Mouse (Mus musculus): Measurements from ENCODE around the gene Lcn2.

Lcn2 gene

GRCm38 (mm10) chr2:32418430-32419151, 30.5 kb upstream of the Lcn2 start:
- Histone ChIP-seq H3K9me3 (ENCODE audit: low read length) (no peaks in the 10 kb centered on the region), H3K36me3 (ENCODE audit: insufficient read depth, low read length) (peaks cover 81% of the 10 kb centered on the region), H3K4me1 (replicated peaks; ENCODE audit: low read depth, low read length) (peaks cover 8% of the 10 kb centered on the region), H3K27me3 (ENCODE audit: insufficient read depth, low read length) (no peaks in the 10 kb centered on the region), H3K4me3 (replicated peaks; ENCODE audit: low read length) (no peak overlapping the region)
- no peak for TF ChIP-seq POU5F1 (IDR thresholded peaks at IDR 0.05; ENCODE audit: borderline replicate concordance, low read length)
- no peak for TF ChIP-seq NANOG (IDR thresholded peaks at IDR 0.05; ENCODE audit: borderline replicate concordance, low read length)
- TF ChIP-seq CTCF (conservative IDR thresholded peaks at IDR 0.05; ENCODE audit: low read length), result no peak

DNA sequence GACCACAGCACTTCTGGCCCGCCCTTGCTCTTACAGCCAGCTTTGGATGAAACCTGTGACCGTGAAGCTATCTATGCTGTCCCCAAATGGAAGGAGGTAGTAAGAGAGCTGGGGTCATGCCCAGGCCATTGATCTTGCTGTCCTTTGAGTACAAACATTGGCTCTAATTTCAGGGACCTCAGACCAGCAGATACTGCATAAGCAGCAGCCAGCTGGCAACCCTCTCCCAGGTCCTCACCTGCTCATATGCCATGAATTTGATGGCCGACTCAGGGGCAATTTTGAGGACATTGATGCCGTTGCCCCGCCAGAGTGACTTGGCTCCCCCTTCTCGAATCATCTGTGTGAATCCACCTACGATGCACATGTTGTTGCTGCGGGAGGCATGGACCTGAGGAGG, 29.4 kb upstream of the Lcn2 start:
- Histone ChIP-seq H3K27me3 (ENCODE audit: insufficient read depth, low read length) (no peaks in the 10 kb centered on the region), H3K9me3 (ENCODE audit: low read length) (no peaks in the 10 kb centered on the region), H3K4me3 (replicated peaks; ENCODE audit: low read length) (no peak overlapping the region), H3K4me1 (replicated peaks; ENCODE audit: low read depth, low read length) (no peaks in the 10 kb centered on the region), H3K36me3 (ENCODE audit: insufficient read depth, low read length) (peaks cover 81% of the 10 kb centered on the region)
- TF ChIP-seq POU5F1 (IDR thresholded peaks at IDR 0.05; ENCODE audit: borderline replicate concordance, low read length), result no peak
- no peak for TF ChIP-seq CTCF (conservative IDR thresholded peaks at IDR 0.05; ENCODE audit: low read length)
- TF ChIP-seq NANOG (IDR thresholded peaks at IDR 0.05; ENCODE audit: borderline replicate concordance, low read length), result no peak

DNA sequence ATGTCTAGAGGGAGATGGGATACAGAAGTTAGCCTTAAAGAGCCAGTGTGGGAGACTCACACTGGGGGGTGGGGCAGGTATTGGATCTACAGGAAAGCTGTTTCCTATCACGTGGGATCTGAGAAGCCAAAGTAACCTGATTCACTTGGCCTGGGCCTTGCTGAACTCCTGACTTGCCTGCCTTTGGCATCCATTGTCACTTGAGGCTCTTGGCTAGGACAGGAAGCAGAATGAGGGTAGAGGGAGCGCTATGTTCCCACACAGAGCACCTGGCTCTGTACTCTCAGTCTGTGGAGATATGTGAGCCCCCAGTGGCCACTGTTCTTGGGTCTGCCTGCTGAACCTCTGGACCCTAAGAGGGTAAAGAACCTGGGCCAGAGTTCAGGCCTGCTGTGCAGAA, 28.5 kb upstream of the Lcn2 start:
- H3K27me3 ChIP-seq (ENCODE audit: insufficient read depth, low read length), result no peaks in the 10 kb centered on the region
- peaks cover 77% of the 10 kb centered on the region for H3K36me3 ChIP-seq (ENCODE audit: insufficient read depth, low read length)
- H3K4me3 ChIP-seq (replicated peaks; ENCODE audit: low read length), result no peak overlapping the region
- H3K9me3 ChIP-seq (ENCODE audit: low read length), result no peaks in the 10 kb centered on the region
- H3K4me1 ChIP-seq (replicated peaks; ENCODE audit: low read depth, low read length), result no peaks in the 10 kb centered on the region
- TF ChIP-seq POU5F1 (IDR thresholded peaks at IDR 0.05; ENCODE audit: borderline replicate concordance, low read length), result no peak
- no peak for TF ChIP-seq CTCF (conservative IDR thresholded peaks at IDR 0.05; ENCODE audit: low read length)
- no peak for TF ChIP-seq NANOG (IDR thresholded peaks at IDR 0.05; ENCODE audit: borderline replicate concordance, low read length)

DNA sequence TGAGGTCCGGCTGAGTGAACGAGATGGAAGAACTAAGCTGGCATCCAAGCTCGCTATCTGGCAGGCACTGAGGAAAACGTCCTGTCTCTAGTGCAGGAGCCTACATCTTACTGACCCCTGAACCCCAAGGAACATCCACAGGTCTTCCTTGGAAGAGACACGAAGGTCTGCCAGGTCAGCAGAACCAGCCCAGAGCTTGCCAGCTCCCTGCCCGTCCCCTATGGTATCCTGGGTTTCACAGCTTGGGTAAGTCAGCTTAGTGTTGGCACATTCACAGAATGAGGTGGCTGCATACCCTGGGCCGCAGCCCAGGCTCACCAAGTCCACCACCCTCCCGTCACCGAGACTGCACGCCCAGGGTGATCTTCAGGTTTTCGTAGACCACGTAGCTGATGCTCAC, 27.7 kb upstream of the Lcn2 start:
- Histone ChIP-seq H3K9me3 (ENCODE audit: low read length) (no peaks in the 10 kb centered on the region), H3K4me3 (replicated peaks; ENCODE audit: low read length) (no peak overlapping the region), H3K4me1 (replicated peaks; ENCODE audit: low read depth, low read length) (no peaks in the 10 kb centered on the region), H3K36me3 (ENCODE audit: insufficient read depth, low read length) (peaks cover 69% of the 10 kb centered on the region), H3K27me3 (ENCODE audit: insufficient read depth, low read length) (no peaks in the 10 kb centered on the region)
- TF ChIP-seq POU5F1 (IDR thresholded peaks at IDR 0.05; ENCODE audit: borderline replicate concordance, low read length), result no peak
- TF ChIP-seq CTCF (conservative IDR thresholded peaks at IDR 0.05; ENCODE audit: low read length), result no peak
- no peak for TF ChIP-seq NANOG (IDR thresholded peaks at IDR 0.05; ENCODE audit: borderline replicate concordance, low read length)

DNA sequence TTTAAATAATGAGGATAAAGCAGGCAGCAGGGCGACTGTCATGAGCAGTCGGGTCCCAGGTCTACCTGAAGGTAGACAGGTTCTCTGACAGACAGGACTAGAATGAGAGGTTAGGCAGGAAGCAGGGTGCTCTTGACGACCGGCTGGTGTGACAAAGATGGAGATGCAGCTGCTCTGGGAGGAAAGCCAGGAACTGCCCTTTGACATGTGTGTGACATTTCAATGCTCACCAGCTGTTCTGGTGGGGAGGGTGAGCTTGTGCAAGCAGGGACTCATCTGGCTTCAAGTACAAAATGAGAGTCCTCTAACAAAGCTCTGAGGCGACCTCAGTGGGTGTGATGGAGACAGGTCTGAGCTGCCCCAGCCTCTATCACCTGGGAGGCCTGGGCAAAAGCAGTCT, 25.9 kb upstream of the Lcn2 start:
- Histone ChIP-seq H3K4me3 (replicated peaks; ENCODE audit: low read length) (no peak overlapping the region), H3K4me1 (replicated peaks; ENCODE audit: low read depth, low read length) (no peaks in the 10 kb centered on the region), H3K9me3 (ENCODE audit: low read length) (no peaks in the 10 kb centered on the region), H3K27me3 (ENCODE audit: insufficient read depth, low read length) (no peaks in the 10 kb centered on the region), H3K36me3 (ENCODE audit: insufficient read depth, low read length) (peaks cover 51% of the 10 kb centered on the region)
- no peak for TF ChIP-seq POU5F1 (IDR thresholded peaks at IDR 0.05; ENCODE audit: borderline replicate concordance, low read length)
- no peak for TF ChIP-seq NANOG (IDR thresholded peaks at IDR 0.05; ENCODE audit: borderline replicate concordance, low read length)
- no peak for TF ChIP-seq CTCF (conservative IDR thresholded peaks at IDR 0.05; ENCODE audit: low read length)

- H3K27me3 ChIP-seq (ENCODE audit: insufficient read depth, low read length), result no peaks in the 10 kb centered on the region
- peaks cover 41% of the 10 kb centered on the region for H3K36me3 ChIP-seq (ENCODE audit: insufficient read depth, low read length)
- H3K4me3 ChIP-seq (replicated peaks; ENCODE audit: low read length), result no peak overlapping the region
- TF ChIP-seq POU5F1 (IDR thresholded peaks at IDR 0.05; ENCODE audit: borderline replicate concordance, low read length) (no peak), CTCF (conservative IDR thresholded peaks at IDR 0.05; ENCODE audit: low read length) (no peak), NANOG (IDR thresholded peaks at IDR 0.05; ENCODE audit: borderline replicate concordance, low read length) (no peak)
- H3K9me3 ChIP-seq (ENCODE audit: low read length), result no peaks in the 10 kb centered on the region
- H3K4me1 ChIP-seq (replicated peaks; ENCODE audit: low read depth, low read length), result no peaks in the 10 kb centered on the region
Measured at GRCm38 (mm10) chr2:32412742-32413531, 24.9 kb upstream of the Lcn2 start.

- Histone ChIP-seq H3K9me3 (ENCODE audit: low read length) (no peaks in the 10 kb centered on the region), H3K4me1 (replicated peaks; ENCODE audit: low read depth, low read length) (no peaks in the 10 kb centered on the region), H3K4me3 (replicated peaks; ENCODE audit: low read length) (no peak overlapping the region), H3K27me3 (ENCODE audit: insufficient read depth, low read length) (no peaks in the 10 kb centered on the region), H3K36me3 (ENCODE audit: insufficient read depth, low read length) (peaks cover 26% of the 10 kb centered on the region)
- no peak for TF ChIP-seq NANOG (IDR thresholded peaks at IDR 0.05; ENCODE audit: borderline replicate concordance, low read length)
- TF ChIP-seq CTCF (conservative IDR thresholded peaks at IDR 0.05; ENCODE audit: low read length), result no peak
- TF ChIP-seq POU5F1 (IDR thresholded peaks at IDR 0.05; ENCODE audit: borderline replicate concordance, low read length), result no peak
Measured at GRCm38 (mm10) chr2:32411407-32411806, 23.4 kb upstream of the Lcn2 start.

GRCm38 (mm10) chr2:32408429-32409424, 20.7 kb upstream of the Lcn2 start:
- H3K27me3 ChIP-seq (ENCODE audit: insufficient read depth, low read length), result no peaks in the 10 kb centered on the region
- H3K36me3 ChIP-seq (ENCODE audit: insufficient read depth, low read length), result no peaks in the 10 kb centered on the region
- H3K4me1 ChIP-seq (replicated peaks; ENCODE audit: low read depth, low read length), result peaks cover 10% of the 10 kb centered on the region
- no peaks in the 10 kb centered on the region for H3K9me3 ChIP-seq (ENCODE audit: low read length)
- no peak for TF ChIP-seq POU5F1 (IDR thresholded peaks at IDR 0.05; ENCODE audit: borderline replicate concordance, low read length)
- no peak for TF ChIP-seq NANOG (IDR thresholded peaks at IDR 0.05; ENCODE audit: borderline replicate concordance, low read length)
- TF ChIP-seq CTCF (conservative IDR thresholded peaks at IDR 0.05; ENCODE audit: low read length), result no peak
- H3K4me3 ChIP-seq (replicated peaks; ENCODE audit: low read length), result no peak overlapping the region
